Mouse (Mus musculus) neural tube, embryonic 15.5 days (tissue): ENCODE data around the gene Tmem151a. TPM values are rescaled to one million over a fixed set of nuclear protein-coding genes. Genes with fewer than 3 reads are reported as not detected.

ENCODE experiments used
- ATAC-seq: fragments of 200-750 bp; cut with Nextera tagmentation; 2 replicates; pipeline ENCODE4 v1.8.0; 2017; ENCODE audit warnings: mild to moderate bottlenecking, moderate TSS enrichment, moderate library complexity; ENCODE audit not compliant: low FRiP score
- H3K27ac ChIP-seq: fragments of 300-500 bp; sonication (generic); replicated peaks from 2 replicates; pipeline ENCODE4 v1.5.1; 2015; ENCODE audit warnings: mild to moderate bottlenecking, inconsistent platforms
- H3K27me3 ChIP-seq: fragments of 300-500 bp; sonication (generic); replicated peaks from 2 replicates; pipeline ENCODE4 v1.6.1; 2015; ENCODE audit warnings: inconsistent platforms
- H3K36me3 ChIP-seq: fragments of 300-500 bp; sonication (generic); 2 replicates; pipeline ENCODE4 v1.6.1; 2015; ENCODE audit warnings: inconsistent platforms
- H3K4me1 ChIP-seq: fragments of 300-500 bp; sonication (generic); 2 replicates; pipeline ENCODE4 v1.6.1; 2015; ENCODE audit warnings: inconsistent platforms
- H3K4me2 ChIP-seq: fragments of 300-500 bp; sonication (generic); 2 replicates; pipeline ENCODE4 v1.6.1; 2015; ENCODE audit warnings: inconsistent platforms, mild to moderate bottlenecking, moderate library complexity
- H3K4me3 ChIP-seq: fragments of 300-500 bp; sonication (generic); replicated peaks from 2 replicates; pipeline ENCODE4 v1.5.1; 2015; ENCODE audit warnings: mild to moderate bottlenecking, inconsistent platforms
- H3K9ac ChIP-seq: fragments of 300-500 bp; sonication (generic); replicated peaks from 2 replicates; pipeline ENCODE4 v1.6.1; 2015; ENCODE audit warnings: mild to moderate bottlenecking, inconsistent platforms
- H3K9me3 ChIP-seq: fragments of 300-500 bp; sonication (generic); replicated peaks from 2 replicates; pipeline ENCODE4 v1.6.1; 2016; ENCODE audit warnings: inconsistent platforms
- WGBS: fragments of 180-500 bp; shearing (Covaris S2); methylation state at CpG from one replicate; pipeline ENCODE4 v1.1.7; 2015; ENCODE audit warnings: mixed read lengths; 5-methylcytosine and 5-hydroxymethylcytosine counted together
- polyA plus RNA-seq: library from polyadenylated mRNA; unstranded; fragments of >200 nt; fragmentation: Nextera tagmentation; extraction: Ambion mirVana; gene quantifications from 2 replicates; pipeline ENCODE4 v1.2.1, GENCODE M21; 2015

Tmem151a gene
- 29.7 and 38.5 TPM in 2 replicates for polyA plus RNA-seq

GRCm38 (mm10) chr19:5085145-5085863 lies at the start of gene Tmem151a:
Tmem151a (minus strand) TSS chr19:5085531.
- H3K27ac ChIP-seq: peak within 1 kb of the TSS; percentile 62
- H3K9me3 ChIP-seq: no peaks in the 10 kb centered on the region
- H3K4me2 ChIP-seq: peak within 1 kb of the TSS; percentile 70
- no peak for ATAC-seq
- peaks cover 42% of the 10 kb centered on the region for H3K4me1 ChIP-seq
- peak within 1 kb of the TSS; percentile 58 for H3K4me3 ChIP-seq
- peaks cover 60% of the 10 kb centered on the region for H3K27me3 ChIP-seq
- under 1% methylated on average over 60 of the region's 69 CpGs for WGBS
- peak within 1 kb of the TSS; percentile 77 for H3K9ac ChIP-seq
- peaks cover 4% of the 10 kb centered on the region; the same call in 1 of the 2 replicates for H3K36me3 ChIP-seq

GRCm38 (mm10) chr19:5131237-5131636 lies 45.9 kb upstream of the Tmem151a start:
- Histone ChIP-seq H3K36me3 (peaks cover 26% of the 10 kb centered on the region), H3K27ac (no peak overlapping the region), H3K4me1 (no peaks in the 10 kb centered on the region), H3K9ac (no peak overlapping the region), H3K4me3 (no peak overlapping the region), H3K27me3 (no peaks in the 10 kb centered on the region), H3K9me3 (no peaks in the 10 kb centered on the region), H3K4me2 (no peak overlapping the region)
- WGBS: 72% methylated on average over 4 of the region's 4 CpGs
- no peak for ATAC-seq

- Histone ChIP-seq H3K27me3 (no peaks in the 10 kb centered on the region), H3K4me2 (no peak overlapping the region), H3K36me3 (peaks cover 13% of the 10 kb centered on the region), H3K4me1 (no peaks in the 10 kb centered on the region), H3K9ac (no peak overlapping the region), H3K4me3 (no peak overlapping the region), H3K27ac (no peak overlapping the region), H3K9me3 (no peaks in the 10 kb centered on the region)
- 36% methylated on average over 1 of the region's 1 CpGs for WGBS
- ATAC-seq: no peak
These were observed 44.4 kb upstream of the Tmem151a start for GRCm38 (mm10) chr19:5129770-5130169.

- Histone ChIP-seq H3K9ac (no peak overlapping the region), H3K27me3 (no peaks in the 10 kb centered on the region), H3K4me3 (no peak overlapping the region), H3K4me2 (no peak overlapping the region), H3K36me3 (no peaks in the 10 kb centered on the region), H3K9me3 (no peaks in the 10 kb centered on the region), H3K27ac (no peak overlapping the region), H3K4me1 (peaks cover 2% of the 10 kb centered on the region)
- 76% methylated on average over 7 of the region's 7 CpGs for WGBS
- no peak for ATAC-seq
These were observed 38.8 kb upstream of the Tmem151a start for GRCm38 (mm10) chr19:5124055-5124614.

- Histone ChIP-seq H3K27ac (no peak overlapping the region), H3K27me3 (no peaks in the 10 kb centered on the region), H3K36me3 (no peaks in the 10 kb centered on the region), H3K4me2 (no peak overlapping the region), H3K4me1 (peaks cover 8% of the 10 kb centered on the region), H3K9me3 (no peaks in the 10 kb centered on the region), H3K4me3 (no peak overlapping the region), H3K9ac (no peak overlapping the region)
- 83% methylated on average over 3 of the region's 3 CpGs for WGBS
- ATAC-seq: no peak
These were observed 37.9 kb upstream of the Tmem151a start for GRCm38 (mm10) chr19:5123241-5123640.

- Histone ChIP-seq H3K36me3 (no peaks in the 10 kb centered on the region), H3K4me1 (peaks cover 8% of the 10 kb centered on the region), H3K9ac (no peak overlapping the region), H3K4me3 (no peak overlapping the region), H3K9me3 (no peaks in the 10 kb centered on the region), H3K4me2 (no peak overlapping the region), H3K27ac (no peak overlapping the region), H3K27me3 (no peaks in the 10 kb centered on the region)
- 80% methylated on average over 10 of the region's 10 CpGs for WGBS
- no peak for ATAC-seq
These were observed 37.2 kb upstream of the Tmem151a start for GRCm38 (mm10) chr19:5122492-5122891.

- Histone ChIP-seq H3K27me3 (no peaks in the 10 kb centered on the region), H3K4me2 (peak within 1 kb of the TSS; percentile 76), H3K4me1 (peaks cover 22% of the 10 kb centered on the region), H3K27ac (peak within 1 kb of the TSS; percentile 97), H3K9me3 (no peaks in the 10 kb centered on the region), H3K9ac (peak within 1 kb of the TSS; percentile 96), H3K4me3 (peak within 1 kb of the TSS; percentile 95), H3K36me3 (peaks cover 12% of the 10 kb centered on the region; the same call in 1 of the 2 replicates)
- ATAC-seq: peak; percentile 45
- 2% methylated on average over 18 of the region's 18 CpGs for WGBS
These were observed 33.0 kb upstream of the Tmem151a start, which contains the start of gene Klc2 for GRCm38 (mm10) chr19:5118384-5118698. Klc2 (minus strand) TSS chr19:5118560.

GRCm38 (mm10) chr19:5117494-5118383 lies 32.4 kb upstream of the Tmem151a start:
- H3K27me3 ChIP-seq: no peaks in the 10 kb centered on the region
- under 1% methylated on average over 81 of the region's 83 CpGs for WGBS

GRCm38 (mm10) chr19:5113783-5114182 lies 28.5 kb upstream of the Tmem151a start:
- Histone ChIP-seq H3K27me3 (no peaks in the 10 kb centered on the region), H3K9ac (no peak overlapping the region), H3K9me3 (no peaks in the 10 kb centered on the region), H3K4me1 (peaks cover 17% of the 10 kb centered on the region), H3K27ac (no peak overlapping the region; the same call in none of the 2 replicates), H3K36me3 (peaks cover 53% of the 10 kb centered on the region), H3K4me3 (no peak overlapping the region), H3K4me2 (no peak overlapping the region)
- ATAC-seq: no peak
- WGBS: 79% methylated on average over 7 of the region's 7 CpGs

More at GRCm38 (mm10) chr19:5117494-5118383, 32.4 kb upstream of the Tmem151a start:
- Histone ChIP-seq H3K4me2 (peak overlapping the region; percentile 76), H3K9me3 (no peaks in the 10 kb centered on the region), H3K9ac (peak overlapping the region; percentile 96), H3K4me3 (peak overlapping the region; percentile 95), H3K36me3 (peaks cover 16% of the 10 kb centered on the region), H3K4me1 (peaks cover 22% of the 10 kb centered on the region), H3K27ac (peak overlapping the region; percentile 97)
- ATAC-seq: peak; percentile 90

GRCm38 (mm10) chr19:5109659-5110453 lies 24.5 kb upstream of the Tmem151a start:
- Histone ChIP-seq H3K4me2 (no peak overlapping the region), H3K9me3 (no peaks in the 10 kb centered on the region), H3K9ac (0 out of 2 replicates have a peak overlapping the region, but pooled peaks have one; percentile 21), H3K4me3 (no peak overlapping the region), H3K27ac (no peak overlapping the region), H3K27me3 (no peaks in the 10 kb centered on the region), H3K4me1 (peaks cover 17% of the 10 kb centered on the region), H3K36me3 (peaks cover 65% of the 10 kb centered on the region)
- no peak for ATAC-seq
- 76% methylated on average over 19 of the region's 19 CpGs for WGBS

GRCm38 (mm10) chr19:5108702-5109101 lies 23.4 kb upstream of the Tmem151a start:
- Histone ChIP-seq H3K27me3 (no peaks in the 10 kb centered on the region), H3K9me3 (no peaks in the 10 kb centered on the region), H3K4me1 (peaks cover 18% of the 10 kb centered on the region), H3K9ac (no peak overlapping the region), H3K27ac (no peak overlapping the region), H3K4me2 (no peak overlapping the region), H3K36me3 (peaks cover 69% of the 10 kb centered on the region), H3K4me3 (no peak overlapping the region)
- no peak for ATAC-seq
- WGBS: 65% methylated on average over 4 of the region's 4 CpGs
